Mouse (Mus musculus) hindbrain, postnatal 0 days (tissue): ENCODE results near the gene Galnt17. TPM values are rescaled to one million over a fixed set of nuclear protein-coding genes. Genes with fewer than 3 reads are reported as not detected.

Experiments
- ATAC-seq: fragments of 200-750 bp; cut with Nextera tagmentation; 2 replicates; pipeline ENCODE4 v1.8.0; 2017; ENCODE audit warnings: mild to moderate bottlenecking, moderate TSS enrichment, moderate library complexity
- DNase-seq: peaks from one replicate; pipeline ENCODE4 v3.0.0-alpha.2; 2015; ENCODE audit warnings: low spot score
- H3K27ac ChIP-seq: fragments of 300-500 bp; sonication (generic); 2 replicates; pipeline ENCODE4 v1.5.1; 2014; ENCODE audit warnings: mild to moderate bottlenecking
- H3K27me3 ChIP-seq: fragments of 300-500 bp; sonication (generic); 2 replicates; pipeline ENCODE4 v1.6.1; 2014; ENCODE audit warnings: low read length, mixed read lengths; ENCODE audit not compliant: insufficient read depth
- H3K36me3 ChIP-seq: fragments of 300-500 bp; sonication (generic); 2 replicates; pipeline ENCODE4 v1.6.1; 2014; ENCODE audit warnings: low read length, mixed read lengths; ENCODE audit not compliant: insufficient read depth
- H3K4me1 ChIP-seq: fragments of 300-500 bp; sonication (generic); 2 replicates; pipeline ENCODE4 v1.6.1; 2014; ENCODE audit warnings: antibody characterized with exemption, low read length, mixed read lengths; ENCODE audit not compliant: insufficient read depth
- H3K4me2 ChIP-seq: fragments of 300-500 bp; sonication (generic); 2 replicates; pipeline ENCODE4 v1.6.1; 2014; ENCODE audit warnings: low read depth, mild to moderate bottlenecking, low read length, moderate library complexity, mixed read lengths
- H3K4me3 ChIP-seq: fragments of 300-500 bp; sonication (generic); 2 replicates; pipeline ENCODE4 v1.5.1; 2014; ENCODE audit warnings: low read length
- H3K9ac ChIP-seq: fragments of 300-500 bp; sonication (generic); replicated peaks from 2 replicates; pipeline ENCODE4 v1.6.1; 2014; ENCODE audit warnings: mild to moderate bottlenecking, low read length, moderate library complexity, mixed read lengths
- H3K9me3 ChIP-seq: fragments of 300-500 bp; sonication (generic); 2 replicates; pipeline ENCODE4 v1.6.1; 2016; ENCODE audit warnings: low read length, mixed read lengths
- CTCF ChIP-seq: IDR thresholded peaks from 2 replicates; pipeline ENCODE4 v1.5.1; 2016; ENCODE audit warnings: antibody characterized with exemption, control low read depth, low read depth
- WGBS: fragments of 180-500 bp; shearing (Covaris S2); extraction: QIAGEN DNeasy Blood & Tissue Kit; methylation state at CpG from one replicate; pipeline ENCODE4 v1.1.7; 2014; 5-methylcytosine and 5-hydroxymethylcytosine counted together
- polyA plus RNA-seq: library from polyadenylated mRNA; unstranded; fragments of >200 nt; fragmentation: Nextera tagmentation; extraction: Ambion mirVana; gene quantifications from 2 replicates; pipeline ENCODE4 v1.2.1, GENCODE M21; 2015
- total RNA-seq: library from RNA; depleted of rRNA; stranded (reverse); fragments of >200 nt; gene quantifications from 2 replicates; pipeline ENCODE4 v1.2.3, GENCODE M21; 2014

Galnt17 gene
- total and polyA plus RNA-seq, 2 experiments from 2014 or later: 6.2 to 24.2 TPM

DNA sequence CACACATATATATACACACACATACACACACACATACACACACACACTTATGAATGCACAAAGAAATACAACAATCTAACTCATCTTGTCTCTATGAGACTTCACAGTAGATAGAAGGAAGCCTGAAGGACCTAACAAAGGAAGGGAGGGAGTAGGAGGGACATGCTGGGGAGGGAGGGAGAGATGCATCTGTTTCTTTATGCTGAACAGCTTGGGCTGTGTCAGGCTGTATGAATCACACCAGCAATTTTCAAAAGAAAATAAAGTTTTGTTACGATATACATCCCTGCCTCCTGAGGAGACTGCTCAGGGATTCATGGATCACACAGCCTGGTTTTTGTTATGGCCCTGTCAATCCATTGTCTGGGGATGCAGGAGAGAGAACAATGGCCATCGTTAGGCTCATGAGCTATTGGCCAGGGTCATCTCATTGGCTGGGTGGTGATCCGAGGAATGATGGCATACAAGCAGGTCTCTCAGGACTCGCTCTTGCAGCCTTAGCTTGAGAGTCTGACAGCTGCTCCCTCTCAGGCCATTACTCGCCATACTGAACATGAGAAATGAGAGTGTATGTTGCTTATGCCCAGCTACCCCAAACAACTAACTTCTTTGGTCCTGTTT, 194.3 kb downstream of the Galnt17 start:
- no peak for TF ChIP-seq CTCF
- no peak overlapping the region for H3K27ac ChIP-seq
- H3K4me1 ChIP-seq: no peaks in the 10 kb centered on the region
- no peak overlapping the region for H3K9ac ChIP-seq
- H3K4me3 ChIP-seq: no peak overlapping the region
- WGBS: 31% methylated on average over 5 of the region's 5 CpGs
- no peaks in the 10 kb centered on the region for H3K9me3 ChIP-seq
- H3K27me3 ChIP-seq: no peaks in the 10 kb centered on the region
- peak; percentile 16 for DNase-seq
- ATAC-seq: no peak
- 0 out of 2 replicates have a peak, but pooled peaks cover 4% of the 10 kb centered on the region for H3K36me3 ChIP-seq
- no peak overlapping the region for H3K4me2 ChIP-seq

DNA sequence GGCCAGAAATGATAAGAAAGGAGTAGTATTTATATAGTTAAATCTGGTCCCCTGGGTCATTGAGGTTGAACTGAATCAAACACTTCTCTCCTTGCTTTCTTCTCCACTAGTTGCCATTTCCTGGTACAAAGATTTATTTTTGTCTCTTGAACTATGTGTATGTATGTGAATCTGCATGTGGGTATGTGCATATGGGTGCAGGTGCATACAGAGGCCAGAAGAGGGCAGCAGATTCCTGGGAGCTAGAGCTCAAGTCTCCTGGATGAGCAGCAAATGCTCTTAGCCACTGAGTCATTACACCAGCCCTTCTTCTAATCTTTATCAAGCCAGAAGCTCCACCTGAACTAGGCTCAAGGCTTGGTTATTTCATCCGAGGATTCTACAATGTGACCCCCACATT, 201.1 kb downstream of the Galnt17 start:
- no peak for ATAC-seq
- H3K4me1 ChIP-seq: no peaks in the 10 kb centered on the region
- 89% methylated on average over 1 of the region's 1 CpGs for WGBS
- no peak for DNase-seq
- H3K4me2 ChIP-seq: no peak overlapping the region
- TF ChIP-seq CTCF: peak; percentile 28; the same call in 1 of the 2 replicates
- H3K9me3 ChIP-seq: no peaks in the 10 kb centered on the region
- no peak overlapping the region for H3K9ac ChIP-seq
- H3K27ac ChIP-seq: no peak overlapping the region
- 0 out of 2 replicates have a peak, but pooled peaks cover 4% of the 10 kb centered on the region for H3K36me3 ChIP-seq
- H3K4me3 ChIP-seq: no peak overlapping the region
- no peaks in the 10 kb centered on the region for H3K27me3 ChIP-seq

DNA sequence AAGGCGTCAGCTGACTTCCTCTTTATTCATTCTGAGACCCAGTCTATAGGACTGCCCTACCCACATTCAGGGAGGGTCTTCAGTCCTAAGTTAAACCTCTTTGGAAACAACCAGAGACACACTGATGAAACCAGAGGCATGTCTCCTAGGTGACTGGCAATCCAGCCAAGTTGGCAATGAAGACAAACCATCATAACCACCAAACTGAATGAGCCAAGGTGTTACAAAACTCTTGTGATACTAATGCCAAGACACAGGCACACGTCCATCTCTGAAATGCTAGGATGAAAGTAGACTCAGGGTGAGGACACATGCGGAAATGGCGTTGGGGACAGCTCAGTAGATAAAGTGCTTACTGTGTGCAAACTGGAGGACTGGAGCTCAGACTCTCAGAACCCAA, 211.5 kb downstream of the Galnt17 start:
- ATAC-seq (no peak), DNase-seq (no peak)
- H3K4me3 ChIP-seq: no peak overlapping the region
- 91% methylated on average over 4 of the region's 4 CpGs for WGBS
- no peak overlapping the region for H3K27ac ChIP-seq
- H3K4me2 ChIP-seq: no peak overlapping the region
- no peaks in the 10 kb centered on the region for H3K9me3 ChIP-seq
- H3K36me3 ChIP-seq: no peaks in the 10 kb centered on the region
- no peak for TF ChIP-seq CTCF
- H3K4me1 ChIP-seq: no peaks in the 10 kb centered on the region
- no peak overlapping the region for H3K9ac ChIP-seq
- H3K27me3 ChIP-seq: no peaks in the 10 kb centered on the region

DNA sequence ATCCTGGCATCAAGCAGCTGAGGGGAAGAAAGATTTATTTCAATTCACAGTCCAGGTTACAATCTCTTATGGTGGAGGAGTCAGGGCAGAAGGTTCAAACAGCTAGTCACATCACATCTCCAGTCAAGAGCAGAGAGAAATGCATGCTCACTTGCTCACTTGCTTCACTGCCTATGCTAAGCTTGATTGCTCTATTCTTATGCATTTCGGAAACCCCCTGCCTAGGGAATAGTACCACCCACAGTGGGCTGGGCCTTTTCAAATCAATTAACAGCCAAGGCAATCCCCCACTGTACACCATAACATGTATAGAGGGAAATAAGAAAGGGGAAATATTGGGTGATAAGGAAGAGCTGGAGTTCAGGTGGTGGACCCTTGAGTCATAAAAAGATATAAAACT, 212.7 kb downstream of the Galnt17 start:
- H3K27me3 ChIP-seq: no peaks in the 10 kb centered on the region
- H3K27ac ChIP-seq: no peak overlapping the region
- no peaks in the 10 kb centered on the region for H3K4me1 ChIP-seq
- ATAC-seq (no peak), DNase-seq (no peak)
- no peaks in the 10 kb centered on the region for H3K9me3 ChIP-seq
- H3K4me2 ChIP-seq: no peak overlapping the region
- H3K36me3 ChIP-seq: no peaks in the 10 kb centered on the region
- H3K4me3 ChIP-seq: no peak overlapping the region
- no peak overlapping the region for H3K9ac ChIP-seq
- WGBS: 83% methylated on average over 1 of the region's 1 CpGs
- no peak for TF ChIP-seq CTCF

DNA sequence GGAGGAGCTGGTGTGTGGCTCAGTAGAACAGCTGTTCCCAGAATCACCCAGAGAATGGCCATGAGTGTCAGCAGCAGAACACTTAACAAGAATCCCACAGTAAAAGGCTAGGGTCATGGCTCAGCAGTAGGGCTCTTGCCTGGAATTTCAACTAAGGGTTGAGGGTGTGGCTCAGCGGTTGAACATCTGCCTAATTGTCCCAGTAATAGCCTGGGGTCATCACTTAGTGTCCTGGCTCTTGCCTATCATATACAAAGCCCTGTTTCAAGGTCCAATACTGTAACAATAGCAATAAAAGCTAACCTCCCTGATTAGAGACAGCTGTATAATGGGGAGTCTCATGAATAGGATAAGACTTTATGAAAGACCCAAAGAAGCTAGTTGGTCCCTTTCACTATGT, 213.5 kb downstream of the Galnt17 start:
- Histone ChIP-seq H3K4me1 (no peaks in the 10 kb centered on the region), H3K27me3 (no peaks in the 10 kb centered on the region), H3K9ac (no peak overlapping the region), H3K9me3 (no peaks in the 10 kb centered on the region), H3K4me3 (no peak overlapping the region), H3K4me2 (no peak overlapping the region), H3K36me3 (no peaks in the 10 kb centered on the region), H3K27ac (no peak overlapping the region)
- ATAC-seq (no peak), DNase-seq (no peak)
- TF ChIP-seq CTCF: no peak
- 62% methylated on average over 1 of the region's 1 CpGs for WGBS

DNA sequence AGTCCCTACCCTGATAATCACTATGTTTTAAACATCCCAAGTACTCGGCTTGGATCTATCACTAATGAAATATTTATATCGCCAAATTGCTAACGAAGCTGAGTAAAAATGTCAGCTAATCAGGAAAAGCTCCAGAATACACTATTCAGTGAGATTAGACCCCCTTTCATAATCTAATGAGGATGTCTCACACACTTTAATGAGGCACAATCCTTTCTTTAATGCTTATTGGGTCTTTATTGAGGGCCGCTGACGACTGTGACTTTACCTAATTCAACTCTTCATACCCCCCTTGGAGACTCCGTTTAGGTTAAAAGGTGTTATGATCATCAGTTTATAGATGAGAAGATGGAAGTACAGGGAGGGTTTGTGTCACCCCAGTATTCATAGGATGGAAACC, 214.2 kb downstream of the Galnt17 start:
- WGBS: 60% methylated on average over 6 of the region's 6 CpGs
- ATAC-seq (no peak), DNase-seq (no peak)
- Histone ChIP-seq H3K27ac (no peak overlapping the region), H3K4me1 (no peaks in the 10 kb centered on the region), H3K4me2 (no peak overlapping the region), H3K9ac (no peak overlapping the region), H3K36me3 (no peaks in the 10 kb centered on the region), H3K4me3 (no peak overlapping the region), H3K27me3 (no peaks in the 10 kb centered on the region), H3K9me3 (no peaks in the 10 kb centered on the region)
- TF ChIP-seq CTCF: no peak

DNA sequence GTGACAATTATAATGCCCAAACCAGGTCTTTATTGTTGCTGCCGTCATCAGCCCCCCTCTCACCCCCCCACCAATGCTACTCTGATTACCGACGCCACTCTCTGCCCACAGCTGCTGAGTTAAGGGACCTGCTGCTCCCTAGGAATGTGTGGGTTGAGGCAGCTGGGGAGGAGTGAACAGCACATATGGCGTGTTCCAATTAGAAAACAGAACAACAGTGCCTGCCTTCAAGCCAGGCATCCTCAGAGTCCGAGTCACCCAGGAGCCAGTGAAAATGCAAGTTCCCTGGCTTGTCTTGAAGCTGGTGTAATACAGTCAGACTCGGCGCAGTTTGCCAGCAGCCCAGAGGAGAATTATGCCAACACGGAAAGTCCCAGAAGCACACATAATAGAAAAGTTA, 218.4 kb downstream of the Galnt17 start:
- Histone ChIP-seq H3K27me3 (no peaks in the 10 kb centered on the region), H3K36me3 (no peaks in the 10 kb centered on the region), H3K4me1 (no peaks in the 10 kb centered on the region), H3K4me2 (no peak overlapping the region), H3K9me3 (no peaks in the 10 kb centered on the region), H3K9ac (no peak overlapping the region), H3K4me3 (no peak overlapping the region), H3K27ac (no peak overlapping the region)
- DNase-seq: peak; percentile 9
- TF ChIP-seq CTCF: no peak
- WGBS: 49% methylated on average over 8 of the region's 8 CpGs
- no peak for ATAC-seq
